Mouse (Mus musculus) sigmoid colon, adult 10 weeks (tissue): ENCODE results near the gene Arid5b. TPM values are rescaled to one million over a fixed set of nuclear protein-coding genes. Genes with fewer than 3 reads are reported as not detected.

ENCODE experiments used
- polyA plus RNA-seq: library from polyadenylated mRNA; stranded (reverse); fragments of 350-450 nt; fragmentation: Illumina TruSeq; extraction: RNeasy Lipid Tissue Mini Kit (QIAGEN cat#74804); gene quantifications from one replicate; pipeline ENCODE4 v1.2.3, GENCODE M21; 2014; ENCODE audit warnings: low read depth, low replicate concordance

Arid5b gene
- 27.0 TPM for polyA plus RNA-seq

GRCm38 (mm10) chr10:68278632-68279361 is at the start of gene Arid5b:
TSS of gene Arid5b (minus strand) at chr10:68278740.

